Comparison of ENCODE assay signal across 8 mouse cellular contexts in the genomic region with DNA sequence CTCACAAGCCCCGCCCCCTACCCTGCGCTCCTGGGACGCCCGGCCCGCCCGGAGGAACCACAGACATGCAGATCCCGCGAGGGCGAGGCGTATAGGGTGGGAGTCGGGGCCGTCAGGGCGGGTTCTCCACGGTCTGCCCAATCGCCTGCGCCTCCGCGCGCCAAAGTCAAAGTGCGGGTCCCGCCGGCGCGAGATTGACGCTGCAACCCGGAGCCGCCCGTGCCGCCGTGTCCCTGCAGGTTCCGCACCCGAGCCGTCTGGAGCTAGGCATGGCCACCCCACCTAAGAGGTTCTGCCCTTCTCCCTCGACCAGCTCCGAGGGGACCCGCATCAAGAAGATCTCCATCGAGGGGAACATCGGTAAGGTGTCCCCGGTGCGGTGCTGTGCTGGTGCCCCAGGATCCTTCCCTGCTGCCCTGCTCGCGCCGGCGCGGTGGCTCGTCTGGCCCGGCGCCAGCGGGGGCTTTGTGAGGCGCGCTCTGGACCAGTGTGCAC. TPM values are rescaled to one million over a fixed set of nuclear protein-coding genes. Genes with fewer than 3 reads are reported as not detected.
DNase-seq lines count a peak whose midpoint lies in the region; ATAC-seq and TF ChIP-seq lines count a peak whose summit lies in the region.

TSS of gene Dck (plus strand) at position 10 of the 495 bp plus-strand sequence.

- intact Hi-C loops in gastrocnemius, postnatal 14 days (cut with DNase I; ENCODE audit: low total_unique reads), result loop anchor here (10.0 kb wide), 1 partner anchor 80 kb away; no protein-coding TSS in a partner anchor
- intact Hi-C loops in left cerebral cortex, postnatal 14 days (cut with DNase I), result loop anchor here (5.0 kb wide), 2 partner anchors 43 to 88 kb away; partner anchors contain the start of genes Grsf1 and Mob1b

- TF ChIP-seq POLR2A in cortical plate, adult 2 months (IDR thresholded peaks at IDR 0.05; ENCODE audit: extremely low read depth, insufficient read depth, low read length), result no peak

- H3K27ac ChIP-seq in cortical plate, adult 2 months (ENCODE audit: insufficient read depth, low read length), result no peak within 1 kb of the TSS

- no peak for TF ChIP-seq CTCF in cortical plate, adult 2 months (IDR thresholded peaks at IDR 0.05; ENCODE audit: extremely low read depth, insufficient read depth, low read length)

- peak; percentile 91 for ATAC-seq in inflammation-experienced regulatory T-cells, adult 6 months
- ATAC-seq in megakaryocyte-erythroid progenitor cell, adult 5-6 weeks (replicated peaks; ENCODE audit: low FRiP score, low TSS enrichment, poor library complexity, severe bottlenecking), result peak; percentile 91

- peak within 1 kb of the TSS; percentile 98 for H3K4me3 ChIP-seq in cortical plate, adult 2 months (ENCODE audit: insufficient read depth, low read length)

- DNase-seq in ZHBTc4 (ENCODE audit: low read depth, low spot score), result peak; percentile 100
- DNase-seq in gastrocnemius, postnatal 14 days, result peak; percentile 100
- DNase-seq in left cerebral cortex, postnatal 14 days (ENCODE audit: low spot score in 2 of 2), result peak; percentile 96 to 98
- DNase-seq in right cerebral cortex, postnatal 14 days, result peak; percentile 98
- DNase-seq in adipocyte (ENCODE audit: low spot score), result no peak

- no peaks in the 10 kb centered on the region; the same call in 1 of the 2 replicates for H3K4me1 ChIP-seq in cortical plate, adult 2 months (ENCODE audit: control insufficient read depth, insufficient read depth, low read length)

RNA-seq across cellular contexts. Expression of gene Dck, which starts in this region (rescaled TPM):
- 15.7 and 16.6 TPM in 2 replicates for polyA plus RNA-seq in cortical plate, adult 2 months (2012; rRNA removed)
- 1 to 10 TPM; 2.6 to 3.8 TPM for total RNA-seq in gastrocnemius, postnatal 14 days (2021)
- polyA plus RNA-seq in inflammation-experienced regulatory T-cells, adult 6 months (2017; shearing (Covaris generic)), result 10 to 100 TPM; 39.4 to 97.7 (median 42.7) TPM
- 10 to 100 TPM; 18.2 to 19.2 TPM for total RNA-seq in left cerebral cortex, postnatal 14 days (2021)
- 65.7 and 85.7 TPM in 2 replicates for total RNA-seq in megakaryocyte-erythroid progenitor cell, adult 5-6 weeks (2014; fragmentation: Nextera tagmentation)
- total RNA-seq in megakaryocyte-erythroid progenitor cell, adult 5-6 weeks (2017), result 36.8 and 43.3 TPM in 2 replicates

Comparison
In these comparisons a context has a peak if more than half of its experiments do, and no peak if none do; other contexts are left out.
1. RNA of gene Dck (total RNA-seq): 36.8 to 85.7 TPM in megakaryocyte-erythroid progenitor cell, adult 5-6 weeks and 18.2 to 19.2 TPM in left cerebral cortex, postnatal 14 days; 2.6 to 3.8 TPM in gastrocnemius, postnatal 14 days; every median in the first group is over 4 times any median in the second.